Mouse (Mus musculus): Measurements from ENCODE around the gene Galnt13. TPM values are rescaled to one million over a fixed set of nuclear protein-coding genes. Genes with fewer than 3 reads are reported as not detected.

The Galnt13 gene
- polyA plus RNA-seq, 1 experiment from 2014 or later = 0.15 TPM

DNA sequence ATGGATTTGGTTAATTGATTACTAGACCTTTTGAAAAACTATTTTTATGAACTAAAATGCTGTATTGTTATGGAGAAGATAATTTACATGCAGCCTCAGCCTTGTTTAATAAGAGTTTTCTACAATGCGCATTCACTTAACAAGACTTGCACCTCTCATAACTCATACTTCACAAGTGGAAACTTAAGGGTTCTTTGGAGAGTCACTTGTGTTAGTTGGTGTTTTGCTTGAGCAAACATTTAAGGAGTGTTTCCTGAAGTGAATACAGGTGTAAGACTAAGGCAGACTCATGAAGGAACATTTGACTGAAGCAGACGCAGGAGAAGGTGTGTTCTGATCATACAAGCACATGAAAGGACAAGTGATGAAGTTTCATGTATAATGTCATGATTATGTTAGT is 649.5 kb downstream of the Galnt13 start:
- H3K9me3 ChIP-seq (ENCODE audit: low read length) = no peaks in the 10 kb centered on the region
- H3K4me3 ChIP-seq (ENCODE audit: low read length) = no peak overlapping the region
- no peaks in the 10 kb centered on the region for H3K36me3 ChIP-seq (ENCODE audit: insufficient read depth, low read length)
- no peak overlapping the region for H3K9ac ChIP-seq (replicated peaks; ENCODE audit: low read length)
- H3K4me2 ChIP-seq (replicated peaks; ENCODE audit: low read depth, low read length) = no peak overlapping the region
- no peak for ATAC-seq (ENCODE audit: low FRiP score, low TSS enrichment)
- WGBS = 94% methylated on average over 2 of the region's 2 CpGs
- H3K27me3 ChIP-seq (ENCODE audit: insufficient read depth, low read length) = no peaks in the 10 kb centered on the region
- H3K27ac ChIP-seq (ENCODE audit: low read length) = no peak overlapping the region
- no peaks in the 10 kb centered on the region for H3K4me1 ChIP-seq (ENCODE audit: insufficient read depth, low read length)

DNA sequence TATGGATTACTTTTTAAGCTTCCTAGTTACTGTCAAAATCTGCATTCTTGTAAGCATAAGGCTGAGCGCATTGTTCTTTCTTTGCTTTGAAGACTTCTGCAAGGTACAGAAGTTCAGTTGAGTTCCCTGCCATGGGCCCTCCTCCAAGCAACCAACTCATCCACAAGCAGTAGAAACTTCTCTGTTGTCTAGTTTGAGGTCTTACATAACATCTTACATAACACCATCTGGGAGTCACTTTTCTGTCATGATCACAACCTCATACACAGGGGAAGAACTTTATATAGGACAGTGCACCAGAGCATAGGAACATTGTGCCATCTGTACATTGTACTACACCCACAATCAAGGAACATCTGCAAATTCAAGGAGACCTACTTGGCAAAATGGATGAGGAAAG is 651.9 kb downstream of the Galnt13 start:
- Histone ChIP-seq H3K9ac (replicated peaks; ENCODE audit: low read length) (no peak overlapping the region), H3K27me3 (ENCODE audit: insufficient read depth, low read length) (no peaks in the 10 kb centered on the region), H3K4me1 (ENCODE audit: insufficient read depth, low read length) (no peaks in the 10 kb centered on the region), H3K36me3 (ENCODE audit: insufficient read depth, low read length) (no peaks in the 10 kb centered on the region), H3K27ac (ENCODE audit: low read length) (no peak overlapping the region), H3K9me3 (ENCODE audit: low read length) (no peaks in the 10 kb centered on the region), H3K4me2 (replicated peaks; ENCODE audit: low read depth, low read length) (no peak overlapping the region), H3K4me3 (ENCODE audit: low read length) (no peak overlapping the region)
- no peak for ATAC-seq (ENCODE audit: low FRiP score, low TSS enrichment)
- 100% methylated on average over 1 of the region's 1 CpGs for WGBS

GRCm38 (mm10) chr2:55090332-55090731 is 654.2 kb downstream of the Galnt13 start:
- Histone ChIP-seq H3K4me1 (ENCODE audit: insufficient read depth, low read length) (no peaks in the 10 kb centered on the region), H3K9me3 (ENCODE audit: low read length) (no peaks in the 10 kb centered on the region), H3K27ac (ENCODE audit: low read length) (no peak overlapping the region), H3K27me3 (ENCODE audit: insufficient read depth, low read length) (no peaks in the 10 kb centered on the region), H3K4me2 (replicated peaks; ENCODE audit: low read depth, low read length) (no peak overlapping the region), H3K36me3 (ENCODE audit: insufficient read depth, low read length) (no peaks in the 10 kb centered on the region), H3K9ac (replicated peaks; ENCODE audit: low read length) (no peak overlapping the region), H3K4me3 (ENCODE audit: low read length) (no peak overlapping the region)
- WGBS = 13% methylated on average over 3 of the region's 3 CpGs
- ATAC-seq (ENCODE audit: low FRiP score, low TSS enrichment) = no peak

DNA sequence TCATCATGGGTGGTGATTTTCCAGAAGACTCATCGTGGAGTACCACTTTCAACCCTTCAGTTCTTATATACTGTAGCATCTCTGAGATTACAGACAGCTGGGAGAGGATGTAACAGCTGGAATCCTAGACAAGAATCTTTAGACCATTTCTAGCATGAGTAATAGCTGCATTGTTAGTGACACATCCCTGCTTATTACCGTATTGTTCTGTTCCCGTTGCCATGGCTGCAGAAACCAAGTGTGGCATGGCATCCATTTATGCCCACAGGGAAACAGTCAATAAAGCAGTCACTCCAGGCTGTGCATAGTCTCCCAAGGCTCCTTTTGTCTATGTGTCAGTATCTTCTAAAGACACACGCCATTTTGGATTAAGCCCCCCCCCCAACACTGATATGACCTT is 655.4 kb downstream of the Galnt13 start:
- Histone ChIP-seq H3K36me3 (ENCODE audit: insufficient read depth, low read length) (no peaks in the 10 kb centered on the region), H3K9ac (replicated peaks; ENCODE audit: low read length) (no peak overlapping the region), H3K4me3 (ENCODE audit: low read length) (no peak overlapping the region), H3K4me1 (ENCODE audit: insufficient read depth, low read length) (no peaks in the 10 kb centered on the region), H3K27ac (ENCODE audit: low read length) (no peak overlapping the region), H3K4me2 (replicated peaks; ENCODE audit: low read depth, low read length) (no peak overlapping the region), H3K27me3 (ENCODE audit: insufficient read depth, low read length) (no peaks in the 10 kb centered on the region), H3K9me3 (ENCODE audit: low read length) (no peaks in the 10 kb centered on the region)
- 82% methylated on average over 4 of the region's 4 CpGs for WGBS
- ATAC-seq (ENCODE audit: low FRiP score, low TSS enrichment) = no peak

GRCm38 (mm10) chr2:55099100-55099499 is 663.0 kb downstream of the Galnt13 start:
- H3K27me3 ChIP-seq (ENCODE audit: insufficient read depth, low read length) = no peaks in the 10 kb centered on the region
- 77% methylated on average over 1 of the region's 1 CpGs for WGBS
- no peaks in the 10 kb centered on the region for H3K4me1 ChIP-seq (ENCODE audit: insufficient read depth, low read length)
- H3K9ac ChIP-seq (replicated peaks; ENCODE audit: low read length) = no peak overlapping the region
- ATAC-seq (ENCODE audit: low FRiP score, low TSS enrichment) = no peak
- H3K4me3 ChIP-seq (ENCODE audit: low read length) = no peak overlapping the region
- no peak overlapping the region for H3K27ac ChIP-seq (ENCODE audit: low read length)
- H3K9me3 ChIP-seq (ENCODE audit: low read length) = no peaks in the 10 kb centered on the region
- H3K4me2 ChIP-seq (replicated peaks; ENCODE audit: low read depth, low read length) = no peak overlapping the region
- H3K36me3 ChIP-seq (ENCODE audit: insufficient read depth, low read length) = no peaks in the 10 kb centered on the region

- no peak for ATAC-seq (ENCODE audit: low FRiP score, low TSS enrichment)
- Histone ChIP-seq H3K27ac (ENCODE audit: low read length) (no peak overlapping the region), H3K9ac (replicated peaks; ENCODE audit: low read length) (no peak overlapping the region), H3K4me2 (replicated peaks; ENCODE audit: low read depth, low read length) (no peak overlapping the region), H3K9me3 (ENCODE audit: low read length) (no peaks in the 10 kb centered on the region), H3K4me3 (ENCODE audit: low read length) (no peak overlapping the region), H3K4me1 (ENCODE audit: insufficient read depth, low read length) (no peaks in the 10 kb centered on the region), H3K27me3 (ENCODE audit: insufficient read depth, low read length) (no peaks in the 10 kb centered on the region), H3K36me3 (ENCODE audit: insufficient read depth, low read length) (no peaks in the 10 kb centered on the region)
- WGBS = 63% methylated on average over 5 of the region's 5 CpGs
These were observed 665.2 kb downstream of the Galnt13 start for GRCm38 (mm10) chr2:55101279-55101678.

- H3K9ac ChIP-seq (replicated peaks; ENCODE audit: low read length) = no peak overlapping the region
- H3K9me3 ChIP-seq (ENCODE audit: low read length) = no peaks in the 10 kb centered on the region
- no peaks in the 10 kb centered on the region for H3K4me1 ChIP-seq (ENCODE audit: insufficient read depth, low read length)
- H3K36me3 ChIP-seq (ENCODE audit: insufficient read depth, low read length) = no peaks in the 10 kb centered on the region
- no peaks in the 10 kb centered on the region for H3K27me3 ChIP-seq (ENCODE audit: insufficient read depth, low read length)
- H3K4me3 ChIP-seq (ENCODE audit: low read length) = no peak overlapping the region
- ATAC-seq (ENCODE audit: low FRiP score, low TSS enrichment) = no peak
- WGBS = 93% methylated on average over 5 of the region's 5 CpGs
- no peak overlapping the region for H3K4me2 ChIP-seq (replicated peaks; ENCODE audit: low read depth, low read length)
- H3K27ac ChIP-seq (ENCODE audit: low read length) = no peak overlapping the region
These were observed 667.4 kb downstream of the Galnt13 start for GRCm38 (mm10) chr2:55103521-55103920.

DNA sequence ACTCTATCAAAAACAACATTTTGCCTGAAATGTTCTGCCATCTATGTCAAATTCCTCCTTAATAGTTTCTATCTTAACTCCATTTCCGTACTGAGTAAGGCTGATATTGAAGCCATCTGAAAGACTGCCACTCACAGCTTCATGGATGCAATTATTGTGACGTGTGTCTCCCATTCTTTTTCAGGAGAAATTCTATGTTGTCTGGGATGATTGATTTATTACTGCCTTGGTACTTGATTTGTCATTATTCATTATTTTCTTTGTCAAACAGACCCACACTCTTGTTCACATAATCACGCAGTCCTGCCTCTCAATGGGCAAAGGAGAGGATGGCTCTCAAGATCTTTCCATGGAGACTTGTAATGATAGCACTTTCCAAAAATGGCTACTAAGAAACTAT is 671.7 kb downstream of the Galnt13 start:
- no peak overlapping the region for H3K27ac ChIP-seq (ENCODE audit: low read length)
- no peak overlapping the region for H3K4me2 ChIP-seq (replicated peaks; ENCODE audit: low read depth, low read length)
- 81% methylated on average over 3 of the region's 3 CpGs for WGBS
- no peaks in the 10 kb centered on the region for H3K9me3 ChIP-seq (ENCODE audit: low read length)
- no peaks in the 10 kb centered on the region for H3K36me3 ChIP-seq (ENCODE audit: insufficient read depth, low read length)
- ATAC-seq (ENCODE audit: low FRiP score, low TSS enrichment) = no peak
- H3K27me3 ChIP-seq (ENCODE audit: insufficient read depth, low read length) = no peaks in the 10 kb centered on the region
- no peak overlapping the region for H3K4me3 ChIP-seq (ENCODE audit: low read length)
- no peak overlapping the region for H3K9ac ChIP-seq (replicated peaks; ENCODE audit: low read length)
- H3K4me1 ChIP-seq (ENCODE audit: insufficient read depth, low read length) = no peaks in the 10 kb centered on the region

DNA sequence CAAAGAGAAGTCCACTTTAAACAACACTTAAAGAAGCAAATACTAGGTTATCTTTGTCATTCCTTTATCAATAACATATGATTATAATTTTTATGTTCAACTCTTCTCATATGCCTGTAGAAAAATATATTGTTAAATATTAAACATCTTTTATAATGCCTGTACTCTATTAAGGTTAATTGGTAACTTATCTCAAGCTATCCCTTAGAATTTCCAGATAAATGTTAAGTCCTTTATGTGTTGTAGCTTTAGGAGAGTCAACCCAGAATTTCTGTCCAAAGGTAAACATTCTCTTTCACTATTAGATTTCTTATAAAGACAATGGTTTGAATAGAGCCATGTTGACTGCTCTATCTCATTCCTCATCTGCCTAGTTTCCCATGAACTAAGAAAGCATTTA is 717.0 kb downstream of the Galnt13 start:
- Histone ChIP-seq H3K27ac (ENCODE audit: low read length) (no peak overlapping the region), H3K36me3 (ENCODE audit: insufficient read depth, low read length) (no peaks in the 10 kb centered on the region), H3K4me3 (ENCODE audit: low read length) (no peak overlapping the region), H3K27me3 (ENCODE audit: insufficient read depth, low read length) (no peaks in the 10 kb centered on the region), H3K9me3 (ENCODE audit: low read length) (no peaks in the 10 kb centered on the region), H3K9ac (replicated peaks; ENCODE audit: low read length) (no peak overlapping the region), H3K4me2 (replicated peaks; ENCODE audit: low read depth, low read length) (no peak overlapping the region), H3K4me1 (ENCODE audit: insufficient read depth, low read length) (no peaks in the 10 kb centered on the region)
- no peak for ATAC-seq (ENCODE audit: low FRiP score, low TSS enrichment)

- no peak for ATAC-seq (ENCODE audit: low FRiP score, low TSS enrichment)
- H3K4me1 ChIP-seq (ENCODE audit: insufficient read depth, low read length) = no peaks in the 10 kb centered on the region
- H3K4me2 ChIP-seq (replicated peaks; ENCODE audit: low read depth, low read length) = no peak overlapping the region
- H3K9me3 ChIP-seq (ENCODE audit: low read length) = no peaks in the 10 kb centered on the region
- 58% methylated on average over 3 of the region's 3 CpGs for WGBS
- no peak overlapping the region for H3K27ac ChIP-seq (ENCODE audit: low read length)
- no peak overlapping the region for H3K9ac ChIP-seq (replicated peaks; ENCODE audit: low read length)
- H3K36me3 ChIP-seq (ENCODE audit: insufficient read depth, low read length) = no peaks in the 10 kb centered on the region
- H3K4me3 ChIP-seq (ENCODE audit: low read length) = no peak overlapping the region
- no peaks in the 10 kb centered on the region for H3K27me3 ChIP-seq (ENCODE audit: insufficient read depth, low read length)
These were observed 728.7 kb downstream of the Galnt13 start for GRCm38 (mm10) chr2:55164781-55165180.
